ENCODE assay signal across 8 mouse cellular contexts in genomic region chr5:111364533-111364932, GRCm38 (mm10). TPM values are rescaled to one million over a fixed set of nuclear protein-coding genes. Genes with fewer than 3 reads are reported as not detected.
DNase-seq lines count a peak whose midpoint lies in the region; ATAC-seq and TF ChIP-seq lines count a peak whose summit lies in the region.

No protein-coding gene starts in this region.

- H3K4me1 ChIP-seq in kidney, embryonic 15.5 days, result no peaks in the 10 kb centered on the region
- H3K4me1 ChIP-seq in limb, embryonic 14.5 days (ENCODE audit: control insufficient read depth, insufficient read depth, low read length), result no peaks in the 10 kb centered on the region; the same call in 1 of the 2 replicates
- H3K4me1 ChIP-seq in forebrain, embryonic 15.5 days, result peaks cover 28% of the 10 kb centered on the region

- peaks cover 71% of the 10 kb centered on the region for H3K36me3 ChIP-seq in kidney, embryonic 15.5 days
- H3K36me3 ChIP-seq in limb, embryonic 14.5 days (ENCODE audit: control insufficient read depth, insufficient read depth, low read length), result peaks cover 49% of the 10 kb centered on the region
- peaks cover 28% of the 10 kb centered on the region for H3K36me3 ChIP-seq in forebrain, embryonic 15.5 days

- peak; percentile 32 to 37 for DNase-seq in kidney, adult 8-10 months
- DNase-seq in 3T3-L1 (ENCODE audit: low read depth, low spot score) (peak; percentile 87), 416B (ENCODE audit: low read depth) (peak; percentile 75)
- DNase-seq in c-Kit-positive CD71-negative TER-119-negative erythroid progenitor cells, embryonic 14.5 days (ENCODE audit: low read depth), result peak; percentile 52
- peak; percentile 85 for DNase-seq in limb, embryonic 14.5 days (ENCODE audit: low spot score)
- no peak for DNase-seq in spleen, adult 12 weeks (ENCODE audit: low spot score)

- H3K27me3 ChIP-seq in kidney, embryonic 15.5 days, result no peaks in the 10 kb centered on the region
- H3K27me3 ChIP-seq in limb, embryonic 14.5 days (ENCODE audit: control insufficient read depth, insufficient read depth, low read length), result no peaks in the 10 kb centered on the region
- no peaks in the 10 kb centered on the region for H3K27me3 ChIP-seq in forebrain, embryonic 15.5 days

- no peak overlapping the region for H3K4me2 ChIP-seq in kidney, embryonic 15.5 days
- no peak overlapping the region for H3K4me2 ChIP-seq in limb, embryonic 14.5 days (replicated peaks; ENCODE audit: low read depth, low read length, severe bottlenecking)
- no peak overlapping the region for H3K4me2 ChIP-seq in forebrain, embryonic 15.5 days (replicated peaks)

- no peaks in the 10 kb centered on the region for H3K9me3 ChIP-seq in kidney, embryonic 15.5 days (replicated peaks)
- no peaks in the 10 kb centered on the region for H3K9me3 ChIP-seq in limb, embryonic 14.5 days (ENCODE audit: control insufficient read depth, low read length)
- H3K9me3 ChIP-seq in forebrain, embryonic 15.5 days, result no peaks in the 10 kb centered on the region

- no peak for ATAC-seq in kidney, embryonic 15.5 days (replicated peaks; ENCODE audit: low FRiP score)
- no peak for ATAC-seq in limb, embryonic 14.5 days (ENCODE audit: low FRiP score, low read depth)
- no peak for ATAC-seq in forebrain, embryonic 15.5 days (replicated peaks)

- no peak overlapping the region for H3K27ac ChIP-seq in kidney, embryonic 15.5 days
- H3K27ac ChIP-seq in limb, embryonic 14.5 days (replicated peaks; ENCODE audit: low read depth, low read length), result no peak overlapping the region
- no peak overlapping the region for H3K27ac ChIP-seq in forebrain, embryonic 15.5 days (replicated peaks)

- H3K4me3 ChIP-seq in kidney, embryonic 15.5 days (replicated peaks), result no peak overlapping the region
- no peak overlapping the region for H3K4me3 ChIP-seq in limb, embryonic 14.5 days (replicated peaks; ENCODE audit: low read length)
- H3K4me3 ChIP-seq in forebrain, embryonic 15.5 days, result no peak overlapping the region

- H3K9ac ChIP-seq in kidney, embryonic 15.5 days, result no peak overlapping the region
- no peak overlapping the region for H3K9ac ChIP-seq in limb, embryonic 14.5 days (ENCODE audit: low read depth, low read length, severe bottlenecking)
- H3K9ac ChIP-seq in forebrain, embryonic 15.5 days (replicated peaks), result no peak overlapping the region

- TF ChIP-seq POLR2A in limb, embryonic 14.5 days (IDR thresholded peaks at IDR 0.05; ENCODE audit: borderline replicate concordance, extremely low read depth, insufficient read depth, insufficient read length), result no peak

- 51% methylated on average over 3 of the region's 3 CpGs for WGBS in kidney, embryonic 15.5 days
- WGBS in limb, embryonic 14.5 days, result 43% methylated on average over 3 of the region's 3 CpGs
- WGBS in forebrain, embryonic 15.5 days, result 42% methylated on average over 3 of the region's 3 CpGs

RNA-seq across cellular contexts. Expression of gene Pitpnb, which starts 34.0 kb away (rescaled TPM):
- polyA plus RNA-seq in kidney, embryonic 15.5 days (2015; fragmentation: Nextera tagmentation; extraction: Ambion mirVana), result 101 and 104 TPM in 2 replicates
- 89.6 and 96.0 TPM in 2 replicates for polyA plus RNA-seq in limb, embryonic 14.5 days (2012; rRNA removed)
- polyA plus RNA-seq in limb, embryonic 14.5 days (2014; fragmentation: Nextera tagmentation; extraction: Ambion mirVana), result 103 and 110 TPM in 2 replicates
- polyA plus RNA-seq in forebrain, embryonic 15.5 days (2015; fragmentation: Nextera tagmentation; extraction: Ambion mirVana), result 99.5 and 102 TPM in 2 replicates

RNA-seq across cellular contexts. Expression of gene Mn1, which starts 52.6 kb away (rescaled TPM):
- polyA plus RNA-seq in kidney, embryonic 15.5 days (2015; fragmentation: Nextera tagmentation; extraction: Ambion mirVana), result 6.2 and 7.8 TPM in 2 replicates
- 11.4 and 16.0 TPM in 2 replicates for polyA plus RNA-seq in limb, embryonic 14.5 days (2012; rRNA removed)
- polyA plus RNA-seq in limb, embryonic 14.5 days (2014; fragmentation: Nextera tagmentation; extraction: Ambion mirVana), result 18.2 and 21.0 TPM in 2 replicates
- 102 and 109 TPM in 2 replicates for polyA plus RNA-seq in forebrain, embryonic 15.5 days (2015; fragmentation: Nextera tagmentation; extraction: Ambion mirVana)
